Mouse (Mus musculus) left cerebral cortex, postnatal 4 days (tissue): ENCODE measurements around the gene Olfr325. TPM values are rescaled to one million over a fixed set of nuclear protein-coding genes. Genes with fewer than 3 reads are reported as not detected.

Experiments
- DNase-seq: peaks from one replicate; pipeline ENCODE4 v3.0.0-alpha.2; 2022
- intact Hi-C: fragments of 180-260 bp; cut with DNase I; formaldehyde crosslinking; loops from one replicate; pipeline ENCODE4 v1.15.1; 2025
- total RNA-seq, 2 experiments: library from RNA; stranded (reverse); gene quantifications; 2 replicates each; pipeline ENCODE4 v1.2.3; 2021

Gene Olfr325
- total RNA-seq, 2 experiments from 2014 or later, result not detected

- DNase-seq, result no peak
- intact Hi-C loops, result no loop called here
These were observed 48.6 kb downstream of the Olfr325 start for GRCm38 (mm10) chr11:58626146-58626545.

DNA sequence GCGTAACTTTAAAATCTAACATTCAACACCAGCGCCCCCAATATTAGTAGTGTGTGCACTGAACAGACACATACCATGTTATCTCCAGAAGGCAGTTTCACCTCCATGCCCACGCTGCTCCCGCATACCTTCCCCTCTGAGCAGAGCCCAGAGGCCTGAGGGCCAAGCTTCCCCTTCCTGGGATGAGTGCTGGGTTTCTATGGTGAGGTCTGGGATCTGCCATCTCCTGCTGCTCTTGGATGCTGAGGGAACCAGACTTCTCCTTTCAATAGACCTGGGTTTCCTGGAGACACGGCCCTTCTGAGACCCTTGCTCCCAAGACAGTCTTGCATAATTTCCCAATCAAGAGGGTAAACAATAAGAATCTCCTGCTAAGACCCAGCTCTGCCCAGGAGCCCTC, 52.9 kb downstream of the Olfr325 start, which contains the start of gene Olfr323:
Gene Olfr323, minus strand, starts transcription at position 101 of the 400 bp plus-strand sequence.
- DNase-seq, result no peak
- intact Hi-C loops, result no loop called here

Other genes starting within 250 kb of the Olfr325 start
- 10 to 100 TPM; 43.5 TPM for gene Zfp672, start 247.4 kb upstream of the Olfr325 start, total RNA-seq
- 10 to 100 TPM; 44.2 to 48.8 TPM for gene Sh3bp5l, start 247.0 kb upstream of the Olfr325 start, total RNA-seq
- gene Lypd8, start 198.7 kb upstream of the Olfr325 start, total RNA-seq, result not detected
- gene 1810065E05Rik, start 156.6 kb upstream of the Olfr325 start, total RNA-seq, result not detected
- gene Gm12253, start 145.2 kb upstream of the Olfr325 start, total RNA-seq, result not detected
- gene Lypd9, start 124.8 kb upstream of the Olfr325 start, total RNA-seq, result not detected
- not detected for gene Olfr30, start 115.5 kb upstream of the Olfr325 start, total RNA-seq
- not detected for gene Olfr332, start 85.2 kb upstream of the Olfr325 start, total RNA-seq
- gene Olfr331, start 75.2 kb upstream of the Olfr325 start, total RNA-seq, result not detected
- not detected for gene Olfr330, start 42.9 kb upstream of the Olfr325 start, total RNA-seq
- not detected for gene Olfr329-ps, start 31.3 kb upstream of the Olfr325 start, total RNA-seq
- under 1 TPM; 0.12 to 0.34 TPM for gene Olfr328, start 22.1 kb upstream of the Olfr325 start, total RNA-seq
- not detected for gene Olfr224, start 7.2 kb upstream of the Olfr325 start, total RNA-seq
- not detected for gene Olfr324, start 17.4 kb downstream of the Olfr325 start, total RNA-seq
- gene 2210407C18Rik, start 38.3 kb downstream of the Olfr325 start, total RNA-seq, result not detected
- not detected for gene Olfr323, start 52.8 kb downstream of the Olfr325 start, total RNA-seq
- gene Trim58, start 62.7 kb downstream of the Olfr325 start, total RNA-seq, result under 1 TPM in 1 of 2 experiments, not detected in 1; 0.26 TPM
- not detected for gene Olfr322, start 81.1 kb downstream of the Olfr325 start, total RNA-seq
- gene Olfr320, start 103.4 kb downstream of the Olfr325 start, total RNA-seq, result not detected
- not detected for gene Olfr319, start 121.4 kb downstream of the Olfr325 start, total RNA-seq
- not detected for gene Olfr318, start 146.3 kb downstream of the Olfr325 start, total RNA-seq
- gene Olfr317, start 161.5 kb downstream of the Olfr325 start, total RNA-seq, result under 1 TPM in 1 of 2 experiments, not detected in 1; 0.30 TPM
- not detected for gene Olfr316, start 175.0 kb downstream of the Olfr325 start, total RNA-seq
- gene Olfr315, start 195.5 kb downstream of the Olfr325 start, total RNA-seq, result not detected
- not detected for gene Olfr314, start 205.2 kb downstream of the Olfr325 start, total RNA-seq
- 1 to 10 TPM; 1.6 to 1.8 TPM for gene Fam183b, start 224.2 kb downstream of the Olfr325 start, total RNA-seq
- not detected for gene Olfr313, start 237.3 kb downstream of the Olfr325 start, total RNA-seq